Mouse (Mus musculus): ENCODE data around the gene Dnajc13. TPM values are rescaled to one million over a fixed set of nuclear protein-coding genes. Genes with fewer than 3 reads are reported as not detected.
A peak's percentile ranks its signal among the peaks of the same experiment; 100 is the strongest.

Dnajc13 gene
- total and polyA plus RNA-seq, 3 experiments: 24.1 to 59.0 (median 31.1) TPM

- no peak overlapping the region for H3K27ac ChIP-seq (ENCODE audit: control insufficient read depth, low read depth, low read length)
- no peak for TF ChIP-seq TBP (IDR thresholded peaks at IDR 0.05; ENCODE audit: low read depth, low read length)
- no peak for TF ChIP-seq SMC3 (IDR thresholded peaks at IDR 0.05; ENCODE audit: low read depth, low read length)
- no peak for TF ChIP-seq POLR2AphosphoS2 (IDR thresholded peaks at IDR 0.05; ENCODE audit: low read length)
- TF ChIP-seq MEF2A (IDR thresholded peaks at IDR 0.05; ENCODE audit: extremely low read depth, insufficient replicate concordance, low read depth, low read length, poor library complexity, severe bottlenecking): no peak
- TF ChIP-seq MAZ (IDR thresholded peaks at IDR 0.05; ENCODE audit: low read depth, low read length): no peak
- TF ChIP-seq UBTF (IDR thresholded peaks at IDR 0.05; ENCODE audit: borderline replicate concordance, insufficient read depth, low read depth, low read length): no peak
- no peak for TF ChIP-seq ZKSCAN1 (IDR thresholded peaks at IDR 0.05; ENCODE audit: low read depth, low read length)
- TF ChIP-seq GABPA (IDR thresholded peaks at IDR 0.05; ENCODE audit: low read depth, low read length): no peak
- no peak for TF ChIP-seq MAFK (IDR thresholded peaks at IDR 0.05; ENCODE audit: borderline replicate concordance, low read depth, low read length)
- no peak for TF ChIP-seq POLR2AphosphoS5 (IDR thresholded peaks at IDR 0.05; ENCODE audit: borderline replicate concordance, low read depth, low read length)
- TF ChIP-seq TAL1 (IDR thresholded peaks at IDR 0.05; ENCODE audit: low read length): no peak
- H3K79me2 ChIP-seq (ENCODE audit: control insufficient read depth, insufficient read depth, low read length, poor library complexity): no peaks in the 10 kb centered on the region
- H3K27me3 ChIP-seq (ENCODE audit: control insufficient read depth in 1 of 2, insufficient read depth in 2 of 2, low read length in 2 of 2): no peaks in the 10 kb centered on the region
- H3K4me3 ChIP-seq (ENCODE audit: control insufficient read depth in 1 of 2, insufficient read depth in 1 of 2, low read depth in 2 of 2, low read length in 2 of 2): no peak overlapping the region
- no peaks in the 10 kb centered on the region for H3K9me3 ChIP-seq (replicated peaks; ENCODE audit: insufficient read depth, low read length)
- H3K4me1 ChIP-seq (ENCODE audit: control insufficient read depth in 1 of 2, insufficient read depth in 2 of 2, low read length in 2 of 2): no peaks in the 10 kb centered on the region
- H3K9ac ChIP-seq (ENCODE audit: control insufficient read depth, low read depth, low read length, poor library complexity, severe bottlenecking): no peak overlapping the region
- no peak for DNase-seq (ENCODE audit: low read depth, low spot score)
- H3K36me3 ChIP-seq (ENCODE audit: control insufficient read depth in 1 of 2, insufficient read depth in 2 of 2, low read length in 2 of 2): peaks cover 0 to 11% of the 10 kb centered on the region in 2 experiments; a peak in 2 of 4 replicates
These were observed 92.7 kb downstream of the Dnajc13 start for GRCm38 (mm10) chr9:104169986-104170385.

GRCm38 (mm10) chr9:104165926-104166325 lies 96.8 kb downstream of the Dnajc13 start:
- no peak for DNase-seq (ENCODE audit: low read depth, low spot score)
- H3K79me2 ChIP-seq (ENCODE audit: control insufficient read depth, insufficient read depth, low read length, poor library complexity): no peaks in the 10 kb centered on the region

GRCm38 (mm10) chr9:104164194-104164593 lies 98.5 kb downstream of the Dnajc13 start:
- Histone ChIP-seq H3K79me2 (ENCODE audit: control insufficient read depth, insufficient read depth, low read length, poor library complexity) (no peaks in the 10 kb centered on the region), H3K27ac (ENCODE audit: control insufficient read depth, low read depth, low read length) (no peak overlapping the region), H3K4me1 (ENCODE audit: control insufficient read depth in 1 of 2, insufficient read depth in 2 of 2, low read length in 2 of 2) (no peaks in the 10 kb centered on the region), H3K4me3 (ENCODE audit: control insufficient read depth in 1 of 2, insufficient read depth in 1 of 2, low read depth in 2 of 2, low read length in 2 of 2) (no peak overlapping the region), H3K9ac (ENCODE audit: control insufficient read depth, low read depth, low read length, poor library complexity, severe bottlenecking) (no peak overlapping the region), H3K9me3 (replicated peaks; ENCODE audit: insufficient read depth, low read length) (no peaks in the 10 kb centered on the region), H3K27me3 (ENCODE audit: control insufficient read depth in 1 of 2, insufficient read depth in 2 of 2, low read length in 2 of 2) (no peaks in the 10 kb centered on the region), H3K36me3 (ENCODE audit: control insufficient read depth in 1 of 2, insufficient read depth in 2 of 2, low read length in 2 of 2) (peaks cover 0 to 17% of the 10 kb centered on the region in 2 experiments; a peak in 2 of 4 replicates)
- DNase-seq (ENCODE audit: low read depth, low spot score): no peak
- TF ChIP-seq CTCF (IDR thresholded peaks at IDR 0.05 in 2 of 3, conservative IDR thresholded peaks at IDR 0.05 in 1 of 3; ENCODE audit: control insufficient read depth in 1 of 3, insufficient read depth in 1 of 3, low read depth in 2 of 3, low read length in 3 of 3, poor library complexity in 1 of 3, severe bottlenecking in 1 of 3) (peak in 1 of 3 experiments; percentile 11; a peak in 1 of 6 replicates), JUND (IDR thresholded peaks at IDR 0.05; ENCODE audit: low read depth, low read length) (no peak)

More at GRCm38 (mm10) chr9:104165926-104166325, 96.8 kb downstream of the Dnajc13 start:
- no peak for TF ChIP-seq JUND (IDR thresholded peaks at IDR 0.05; ENCODE audit: low read depth, low read length)
- TF ChIP-seq MYC (IDR thresholded peaks at IDR 0.05; ENCODE audit: low read depth, low read length): no peak
- no peak for TF ChIP-seq POLR2AphosphoS5 (IDR thresholded peaks at IDR 0.05; ENCODE audit: borderline replicate concordance, low read depth, low read length)
- no peak for TF ChIP-seq BHLHE40 (IDR thresholded peaks at IDR 0.05; ENCODE audit: borderline replicate concordance, low read depth, low read length)
- no peak for TF ChIP-seq NELFE (IDR thresholded peaks at IDR 0.05; ENCODE audit: low read depth, low read length)
- no peak for TF ChIP-seq RAD21 (IDR thresholded peaks at IDR 0.05; ENCODE audit: low read depth, low read length)
- TF ChIP-seq CHD2 (IDR thresholded peaks at IDR 0.05; ENCODE audit: low read length): no peak
- no peaks in the 10 kb centered on the region for H3K4me1 ChIP-seq (ENCODE audit: control insufficient read depth in 1 of 2, insufficient read depth in 2 of 2, low read length in 2 of 2)
- H3K36me3 ChIP-seq (ENCODE audit: control insufficient read depth in 1 of 2, insufficient read depth in 2 of 2, low read length in 2 of 2): peaks cover 0 to 15% of the 10 kb centered on the region in 2 experiments; a peak in 2 of 4 replicates
- H3K27ac ChIP-seq (ENCODE audit: control insufficient read depth, low read depth, low read length): no peak overlapping the region
- H3K27me3 ChIP-seq (ENCODE audit: control insufficient read depth in 1 of 2, insufficient read depth in 2 of 2, low read length in 2 of 2): no peaks in the 10 kb centered on the region
- H3K4me3 ChIP-seq (ENCODE audit: control insufficient read depth in 1 of 2, insufficient read depth in 1 of 2, low read depth in 2 of 2, low read length in 2 of 2): no peak overlapping the region
- no peak overlapping the region for H3K9ac ChIP-seq (ENCODE audit: control insufficient read depth, low read depth, low read length, poor library complexity, severe bottlenecking)
- no peaks in the 10 kb centered on the region for H3K9me3 ChIP-seq (replicated peaks; ENCODE audit: insufficient read depth, low read length)
